Mouse (Mus musculus) WW6 (cell line): ENCODE results near the gene Cd53.

Experiments
- DNase-seq: peaks from one replicate; pipeline ENCODE4 v3.0.0-alpha.2; 2013; ENCODE audit warnings: low read depth, low spot score

The Cd53 gene

DNA sequence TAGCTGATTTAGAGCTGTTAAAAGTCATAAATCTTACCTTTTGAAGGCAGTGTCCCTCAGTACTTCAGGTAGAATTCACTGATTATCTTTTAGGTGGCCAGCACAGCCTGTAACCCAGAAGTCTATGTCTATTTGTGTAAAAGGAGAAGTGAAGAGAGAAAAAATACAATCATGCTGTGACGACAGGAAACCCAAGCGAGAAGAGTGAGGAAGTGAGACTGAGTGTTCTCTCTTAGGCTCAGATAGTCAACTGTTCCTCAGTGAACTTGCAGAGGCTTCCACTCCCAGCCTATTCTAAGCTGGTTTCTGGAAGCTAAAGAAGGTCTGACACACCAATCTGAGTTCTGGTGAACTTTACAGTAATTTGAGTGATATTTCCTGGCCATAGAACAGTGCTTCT, at the start of gene Cd53:
Gene Cd53, minus strand, starts transcription at position 220 of the 400 bp plus-strand sequence.
- no peak for DNase-seq

DNA sequence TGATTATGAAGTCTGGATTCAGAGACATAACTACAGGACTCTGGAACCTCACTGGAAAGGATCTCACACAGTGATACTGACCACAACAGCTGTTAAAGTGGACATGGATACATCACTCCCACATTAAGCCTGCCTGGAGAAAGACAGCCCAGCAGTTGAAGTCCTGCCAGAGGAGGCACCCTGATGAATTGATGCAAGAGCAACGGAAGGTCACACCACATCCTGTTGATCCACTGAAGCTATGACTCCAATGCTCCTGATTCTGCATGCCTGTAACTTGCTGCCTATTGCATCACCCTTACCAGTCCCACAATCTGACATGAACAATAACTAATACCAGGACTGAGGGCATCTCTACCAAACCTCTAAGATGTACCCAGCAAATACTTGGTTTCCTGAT, 42.2 kb upstream of the Cd53 start:
- DNase-seq = no peak

DNA sequence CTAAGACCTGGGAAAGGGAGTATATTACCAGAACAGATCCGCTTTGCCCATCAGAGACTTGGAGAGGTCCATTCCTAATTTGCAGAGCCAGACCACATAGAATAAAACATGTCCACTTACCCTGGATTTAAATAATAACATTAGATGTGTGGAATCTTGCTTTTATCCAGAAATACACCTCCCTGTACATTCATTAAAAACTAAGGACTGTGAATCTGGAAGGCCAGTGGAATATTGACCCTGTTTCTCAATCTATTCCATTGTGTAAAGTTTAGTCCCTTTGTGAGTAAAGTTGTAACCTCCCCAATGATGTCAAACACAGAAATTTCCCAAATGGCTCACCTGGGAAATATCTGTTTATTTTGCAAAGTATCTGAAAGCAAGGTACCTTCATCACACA, 36.2 kb upstream of the Cd53 start, which contains the start of gene Olfr266:
Gene Olfr266, minus strand, starts transcription at position 101 of the 400 bp plus-strand sequence.
- no peak for DNase-seq

DNA sequence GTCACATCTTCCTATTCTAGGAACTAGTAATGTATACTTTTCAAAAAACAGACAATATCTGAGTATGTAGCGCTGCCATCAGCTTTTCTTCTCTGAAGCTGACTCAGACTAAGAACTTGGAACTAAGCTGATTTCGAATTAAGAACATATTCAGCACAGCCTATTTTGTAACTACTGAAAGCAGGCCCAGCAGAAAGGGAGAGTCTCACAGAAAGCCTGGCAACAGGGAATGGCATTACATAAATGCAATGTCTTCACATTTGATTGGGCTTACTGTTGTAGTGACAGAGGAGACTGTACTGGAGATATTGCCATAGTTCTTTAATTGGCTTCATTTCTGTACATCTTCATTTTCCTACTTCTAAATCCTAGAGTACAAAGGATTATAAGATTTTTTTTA, 27.7 kb upstream of the Cd53 start:
- DNase-seq = no peak

DNA sequence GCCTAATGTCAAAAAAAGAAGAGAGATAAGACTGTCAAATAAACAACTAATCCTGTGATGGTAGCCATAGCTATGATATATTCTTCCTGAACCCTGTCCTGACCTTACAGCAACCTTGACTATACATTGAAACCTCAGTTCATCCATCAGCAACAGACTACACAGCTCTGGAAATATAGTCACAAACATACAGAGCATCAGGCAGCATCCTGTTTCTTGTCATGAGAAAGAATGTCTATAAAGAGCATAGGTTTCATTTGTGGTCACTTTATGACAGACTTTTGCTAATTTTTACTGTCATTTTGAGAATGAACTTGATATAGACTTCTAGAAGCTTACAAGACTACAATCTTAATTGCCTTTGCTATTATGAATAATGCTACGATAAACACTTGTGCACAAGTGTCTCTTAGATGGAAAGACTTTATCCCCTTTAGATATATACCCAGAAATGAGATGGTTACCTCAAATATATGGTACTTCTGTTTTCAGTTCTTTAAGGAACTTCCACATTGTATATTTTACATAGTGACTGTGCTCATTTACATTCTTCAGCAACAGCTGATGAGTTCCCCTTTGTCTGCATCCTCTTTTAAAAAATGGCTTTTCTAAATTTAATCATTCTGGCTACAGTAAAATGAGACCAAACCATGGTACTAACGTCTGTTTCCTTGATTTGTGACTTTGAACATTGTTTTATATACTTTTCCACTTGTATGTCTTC, 19.2 kb upstream of the Cd53 start:
- no peak for DNase-seq

DNA sequence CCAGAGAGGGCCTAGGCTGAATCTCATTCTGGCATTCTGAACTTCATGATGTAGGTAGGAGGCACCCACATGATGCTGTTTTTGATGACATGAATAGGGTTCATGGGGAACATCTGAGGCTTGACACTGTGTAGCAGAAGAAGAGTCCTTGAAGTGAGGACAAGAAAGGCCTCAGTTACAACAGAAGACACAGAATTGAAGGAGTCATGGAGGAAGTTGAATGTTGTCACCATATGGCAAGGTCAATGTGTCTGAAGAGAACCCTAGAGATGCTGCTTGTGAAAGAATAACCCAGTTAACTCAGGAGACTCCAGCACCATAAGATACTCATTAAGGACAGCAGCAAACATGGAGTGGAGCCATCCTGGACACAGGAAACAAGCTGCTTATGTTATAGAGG, 8.1 kb upstream of the Cd53 start:
- DNase-seq = no peak

DNA sequence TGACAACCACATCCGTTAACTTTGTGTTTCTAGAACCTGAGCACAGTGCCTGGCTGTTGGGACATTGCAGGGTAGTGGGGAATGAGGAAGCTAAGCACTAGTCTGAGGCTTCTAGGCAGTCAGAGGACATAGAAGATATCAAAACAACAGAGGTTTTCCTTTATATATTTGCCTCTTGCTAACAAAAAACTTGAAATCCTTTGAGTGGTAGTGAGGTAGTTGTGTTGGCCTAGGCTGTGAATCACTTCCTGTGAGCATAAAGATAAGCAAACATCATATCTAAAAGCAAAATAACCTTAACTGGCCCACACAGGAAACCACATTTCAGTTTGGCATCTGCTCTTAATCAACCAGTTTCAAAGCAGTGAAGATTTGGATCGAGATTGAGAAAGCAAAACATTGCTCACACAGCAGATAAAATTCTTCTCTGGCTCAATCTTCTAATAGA, 1.5 kb downstream of the Cd53 start:
- no peak for DNase-seq

DNA sequence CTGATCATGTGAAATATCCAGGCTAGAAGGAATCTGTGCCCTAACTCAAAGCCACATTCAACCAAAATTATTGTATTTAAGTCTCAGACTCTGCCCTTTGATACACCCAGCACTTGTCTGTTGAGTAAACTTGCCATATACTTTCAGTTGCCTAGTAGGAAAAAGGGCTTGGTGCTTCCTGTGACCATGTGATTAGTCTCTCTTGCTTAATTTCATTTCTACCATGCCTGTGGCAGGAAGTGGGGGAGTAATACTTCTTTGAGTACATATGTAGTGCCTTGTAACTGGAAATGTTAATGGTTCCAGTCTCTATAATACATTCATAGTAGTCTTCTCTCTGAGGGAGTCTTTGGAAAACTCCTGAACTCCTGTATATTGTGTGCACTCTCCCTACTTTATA, 2.0 kb downstream of the Cd53 start:
- DNase-seq = no peak

DNA sequence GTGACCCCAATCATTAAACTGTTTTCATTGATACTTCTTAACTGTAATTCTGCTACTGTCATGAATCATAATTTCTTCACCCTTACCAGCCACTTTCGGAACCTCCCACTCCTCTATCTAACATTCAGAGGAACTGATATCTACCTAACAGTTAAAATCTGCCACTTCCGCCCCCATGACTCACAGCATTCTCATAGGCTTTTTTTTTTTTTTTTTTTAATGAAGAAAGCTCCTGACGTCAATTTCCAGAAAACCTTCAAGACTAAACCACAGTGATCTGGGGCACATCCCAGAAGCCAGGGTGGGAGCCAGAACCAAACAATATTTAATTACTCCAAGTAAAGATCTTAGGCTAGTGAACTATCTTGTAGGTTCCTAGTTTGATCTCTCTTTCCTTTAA, 4.8 kb downstream of the Cd53 start:
- no peak for DNase-seq

DNA sequence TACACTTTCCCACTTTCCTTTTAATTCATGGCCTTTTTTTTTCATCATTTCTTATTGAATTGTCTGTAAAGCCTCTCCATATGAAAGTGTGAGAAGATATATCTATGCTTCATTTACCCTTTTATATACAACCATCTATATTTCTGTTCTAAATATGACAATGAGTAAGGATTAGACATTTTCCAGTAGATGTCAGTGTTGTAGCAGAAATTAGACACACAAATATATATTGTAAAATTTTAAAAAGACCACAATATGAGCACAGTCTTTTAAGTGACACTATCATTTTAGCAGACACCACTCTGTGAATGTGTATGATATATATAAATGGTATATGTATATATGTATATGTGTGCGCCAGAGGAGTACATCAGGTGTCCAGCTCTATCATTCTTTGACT, 18.1 kb downstream of the Cd53 start:
- no peak for DNase-seq

DNA sequence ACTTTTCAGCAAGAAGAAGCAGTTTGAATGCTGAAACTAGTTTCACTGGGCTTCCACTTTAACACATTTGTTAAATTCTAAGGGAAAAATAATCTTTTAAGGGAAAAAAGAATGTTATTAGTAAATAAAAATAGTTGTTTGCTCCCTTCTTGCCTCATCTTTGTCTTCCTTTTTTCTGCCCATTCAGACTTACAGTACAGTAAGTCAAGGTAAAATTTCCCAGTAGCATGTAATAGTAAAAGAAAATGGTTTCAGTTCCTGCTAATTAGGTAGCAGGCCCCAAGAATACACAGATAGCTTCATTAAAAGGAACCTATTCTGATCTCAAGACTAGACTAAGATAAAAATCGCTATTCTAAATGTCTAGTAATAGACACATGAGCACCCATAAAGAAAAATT, 34.1 kb downstream of the Cd53 start:
- no peak for DNase-seq

DNA sequence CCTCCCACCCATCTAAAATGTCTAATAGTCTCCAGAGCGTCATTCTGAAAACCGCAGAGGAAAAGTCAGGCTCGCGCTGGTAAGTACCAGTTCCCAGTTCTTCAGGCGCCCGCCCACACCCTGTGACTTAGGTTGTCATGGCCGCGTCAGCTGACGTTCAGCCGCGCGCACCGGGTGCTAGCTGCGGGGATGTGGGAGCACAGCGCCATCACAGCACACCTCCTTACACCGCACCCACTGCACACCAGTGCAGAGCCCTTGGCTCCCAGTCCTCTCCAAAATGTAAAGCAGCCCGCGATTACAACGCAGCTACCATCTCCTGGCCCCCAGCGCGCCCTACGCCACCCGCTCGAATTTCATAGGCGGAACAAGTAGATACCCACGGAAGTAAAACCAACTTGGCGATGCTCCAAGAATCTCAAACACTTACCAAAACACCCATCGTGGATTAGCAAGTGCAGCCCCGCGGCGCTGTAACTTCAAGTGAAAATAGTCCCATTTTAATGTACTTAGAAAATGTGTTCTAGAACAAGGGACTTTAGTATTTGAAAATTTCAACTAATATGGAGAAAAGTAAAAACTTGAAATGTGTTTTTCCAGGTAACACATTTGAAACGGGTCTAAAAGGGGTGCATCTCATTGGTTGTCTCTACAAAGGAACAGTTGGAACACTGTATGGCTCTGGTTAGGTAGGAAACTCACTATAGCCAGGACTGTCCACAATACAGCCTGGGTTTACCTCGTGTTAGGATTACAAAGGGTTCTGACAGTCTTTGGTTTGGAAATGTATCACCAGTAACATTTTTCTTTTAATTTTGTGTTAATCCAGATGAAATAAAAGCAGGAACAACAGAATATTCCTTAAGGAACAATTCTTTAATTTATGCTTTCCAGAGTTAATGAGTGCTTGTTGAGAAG, 67.7 kb downstream of the Cd53 start:
- peak; percentile 80 for DNase-seq

DNA sequence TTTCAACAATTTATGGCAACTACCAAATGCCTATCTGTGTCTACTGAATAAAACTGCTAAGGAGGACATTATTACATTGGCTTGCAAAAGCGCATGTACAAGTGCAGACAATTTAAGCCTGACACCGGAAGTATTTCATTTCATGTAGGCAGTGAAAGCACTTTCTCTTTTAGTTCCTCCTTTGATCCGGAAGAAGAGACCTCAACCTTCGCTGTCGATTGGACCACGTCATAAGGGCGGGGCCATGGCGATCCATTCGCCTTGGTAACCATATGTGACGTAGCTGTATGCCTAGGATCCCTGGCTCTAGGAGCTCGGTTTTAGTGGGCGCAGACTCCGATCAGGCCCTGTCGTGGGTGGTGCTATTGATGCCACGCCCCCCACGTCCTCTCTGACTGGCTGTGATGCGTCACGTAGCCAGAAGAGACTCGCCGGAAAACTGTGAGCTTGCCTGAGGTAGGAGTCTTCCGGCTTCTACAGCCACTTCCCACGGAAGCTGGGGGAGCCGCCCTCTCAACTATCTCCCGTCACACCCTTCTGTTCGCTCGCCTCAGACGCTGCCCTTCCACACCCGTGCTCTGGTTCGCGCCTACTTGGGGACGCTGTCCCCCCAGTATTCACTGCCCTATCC, 68.4 kb downstream of the Cd53 start:
- peak; percentile 93 for DNase-seq
